Mouse (Mus musculus) brain, adult 2 months (tissue): Measurements from ENCODE around the gene Gnaz.

ENCODE experiments used
- DNase-seq: peaks from one replicate; pipeline ENCODE4 v3.0.0; 2011; ENCODE audit warnings: low read depth, low spot score

The Gnaz gene

GRCm38 (mm10) chr10:74966850-74967451 lies at the start of gene Gnaz:
Gene Gnaz (plus strand): TSS chr10:74967177.
- peak; percentile 99 for DNase-seq

- DNase-seq = no peak
Observed at GRCm38 (mm10) chr10:74919277-74919676, 47.7 kb upstream of the Gnaz start.

- DNase-seq = peak; percentile 83
Observed at GRCm38 (mm10) chr10:74920853-74921567, 46.0 kb upstream of the Gnaz start.

GRCm38 (mm10) chr10:74921614-74922013 lies 45.4 kb upstream of the Gnaz start:
- no peak for DNase-seq

- DNase-seq = peak; percentile 95
Observed at GRCm38 (mm10) chr10:74922763-74923162, 44.2 kb upstream of the Gnaz start.

- no peak for DNase-seq
Observed at GRCm38 (mm10) chr10:74924274-74924673, 42.7 kb upstream of the Gnaz start.

- DNase-seq = peak; percentile 87
Observed at GRCm38 (mm10) chr10:74925324-74925723, 41.7 kb upstream of the Gnaz start.

- no peak for DNase-seq
Observed at GRCm38 (mm10) chr10:74928276-74928675, 38.7 kb upstream of the Gnaz start.

GRCm38 (mm10) chr10:74929578-74929977 lies 37.4 kb upstream of the Gnaz start:
- peak; percentile 43 for DNase-seq

- DNase-seq = peak; percentile 70
Observed at GRCm38 (mm10) chr10:74930541-74930940, 36.4 kb upstream of the Gnaz start.

- DNase-seq = no peak
Observed at GRCm38 (mm10) chr10:74931631-74932030, 35.3 kb upstream of the Gnaz start.

GRCm38 (mm10) chr10:74932487-74932886 lies 34.5 kb upstream of the Gnaz start:
- no peak for DNase-seq

- DNase-seq = peak; percentile 54
Observed at GRCm38 (mm10) chr10:74933548-74934190, 33.3 kb upstream of the Gnaz start.

- DNase-seq = no peak
Observed at GRCm38 (mm10) chr10:74934521-74934920, 32.5 kb upstream of the Gnaz start.

- peak; percentile 69 for DNase-seq
Observed at GRCm38 (mm10) chr10:74935016-74935415, 32.0 kb upstream of the Gnaz start.

- peak; percentile 78 for DNase-seq
Observed at GRCm38 (mm10) chr10:74937003-74937790, 29.8 kb upstream of the Gnaz start.

GRCm38 (mm10) chr10:74938410-74938809 lies 28.6 kb upstream of the Gnaz start:
- no peak for DNase-seq

- DNase-seq = no peak
Observed at GRCm38 (mm10) chr10:74939300-74939699, 27.7 kb upstream of the Gnaz start.

- DNase-seq = no peak
Observed at GRCm38 (mm10) chr10:74940795-74941194, 26.2 kb upstream of the Gnaz start.

- DNase-seq = peak; percentile 87
Observed at GRCm38 (mm10) chr10:74952830-74953443, 14.0 kb upstream of the Gnaz start.

- no peak for DNase-seq
Observed at GRCm38 (mm10) chr10:74964380-74964779, 2.6 kb upstream of the Gnaz start.
